Mouse (Mus musculus) stomach, postnatal 0 days (tissue): Measurements from ENCODE around the gene Gm49395.

Source experiments
- CTCF ChIP-seq: IDR thresholded peaks from 2 replicates; pipeline ENCODE4 v1.5.1; 2016; ENCODE audit warnings: antibody characterized with exemption, low read depth, mild to moderate bottlenecking, moderate library complexity
- EP300 ChIP-seq: optimal IDR thresholded peaks from 2 replicates; pipeline ENCODE3; 2016; ENCODE audit warnings: antibody characterized with exemption

DNA sequence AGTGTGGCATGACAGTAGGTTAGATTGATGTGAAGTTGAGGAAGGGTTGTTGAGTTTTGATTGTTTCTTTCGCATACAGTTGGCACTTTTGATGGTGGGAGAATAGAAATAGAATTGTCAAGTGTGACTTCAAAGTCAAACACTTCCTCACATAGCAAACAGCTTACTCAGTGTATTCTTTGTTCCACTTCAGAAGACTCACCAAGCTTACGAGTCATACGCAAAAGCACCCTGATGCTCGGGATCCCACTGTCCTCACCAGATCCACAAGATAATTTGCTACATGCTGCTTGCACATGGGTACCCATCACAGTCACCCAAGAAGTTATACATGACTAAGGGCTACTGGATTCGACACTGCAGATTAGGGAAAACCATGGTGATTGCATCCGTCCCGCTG is 36.8 kb upstream of the Gm49395 start:
- TF ChIP-seq CTCF (no peak), EP300 (no peak)
